Mouse (Mus musculus): Measurements from ENCODE around the gene Gpr88. TPM values are rescaled to one million over a fixed set of nuclear protein-coding genes. Genes with fewer than 3 reads are reported as not detected.
A peak's percentile ranks its signal among the peaks of the same experiment; 100 is the strongest.

Gpr88 gene
- polyA plus RNA-seq, 1 experiment from 2014 or later, result 0.18 TPM

DNA sequence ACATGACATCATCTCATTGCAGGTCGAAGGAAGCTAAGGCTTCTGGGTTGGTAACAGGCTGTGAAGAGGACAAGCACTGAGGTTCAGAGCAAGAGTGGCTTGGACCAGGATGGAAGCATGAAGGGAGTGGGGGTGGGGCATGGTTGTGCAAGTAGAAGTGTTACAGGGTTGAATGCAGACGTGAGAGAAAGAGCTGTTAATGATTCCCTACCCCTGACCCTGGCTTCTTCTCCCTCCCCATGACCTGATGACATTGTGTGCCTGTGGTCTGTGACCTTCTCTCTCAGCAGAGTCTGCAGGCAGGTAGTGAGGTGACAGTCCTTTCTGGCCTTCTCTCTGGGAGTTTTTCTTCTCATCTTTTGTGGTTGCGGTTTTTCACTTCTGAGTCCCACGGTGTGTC is 16.4 kb downstream of the Gpr88 start:
- Histone ChIP-seq H3K27me3 (ENCODE audit: insufficient read depth, low read length) (no peaks in the 10 kb centered on the region), H3K27ac (ENCODE audit: low read depth) (peak overlapping the region; percentile 67), H3K4me2 (ENCODE audit: low read depth, low read length) (no peak overlapping the region), H3K4me1 (ENCODE audit: insufficient read depth) (no peaks in the 10 kb centered on the region; the same call in 1 of the 2 replicates), H3K9ac (replicated peaks) (no peak overlapping the region), H3K9me3 (ENCODE audit: low read length) (no peaks in the 10 kb centered on the region), H3K36me3 (replicated peaks; ENCODE audit: insufficient read depth, low read length) (no peaks in the 10 kb centered on the region), H3K4me3 (ENCODE audit: low read depth, low read length) (no peak overlapping the region)
- WGBS (ENCODE audit: insufficient replicate concordance), result 57% methylated on average over 4 of the region's 4 CpGs
- peak; percentile 98 for ATAC-seq
- no peak for TF ChIP-seq CTCF (IDR thresholded peaks at IDR 0.05; ENCODE audit: low read depth)
- no peak for TF ChIP-seq EP300 (IDR thresholded peaks at IDR 0.05; ENCODE audit: low read depth)
- peak; percentile 74 for DNase-seq

- DNase-seq (no peak), ATAC-seq (no peak)
- Histone ChIP-seq H3K4me1 (ENCODE audit: insufficient read depth) (no peaks in the 10 kb centered on the region; the same call in 1 of the 2 replicates), H3K27me3 (ENCODE audit: insufficient read depth, low read length) (no peaks in the 10 kb centered on the region), H3K27ac (ENCODE audit: low read depth) (no peak overlapping the region), H3K9ac (replicated peaks) (no peak overlapping the region), H3K4me2 (ENCODE audit: low read depth, low read length) (no peak overlapping the region), H3K36me3 (replicated peaks; ENCODE audit: insufficient read depth, low read length) (no peaks in the 10 kb centered on the region), H3K9me3 (ENCODE audit: low read length) (no peaks in the 10 kb centered on the region), H3K4me3 (ENCODE audit: low read depth, low read length) (no peak overlapping the region)
- WGBS (ENCODE audit: insufficient replicate concordance), result 84% methylated on average over 3 of the region's 3 CpGs
- TF ChIP-seq CTCF (IDR thresholded peaks at IDR 0.05; ENCODE audit: low read depth), result no peak
- no peak for TF ChIP-seq EP300 (IDR thresholded peaks at IDR 0.05; ENCODE audit: low read depth)
Measured at GRCm38 (mm10) chr3:116233515-116233914, 19.8 kb downstream of the Gpr88 start.

- DNase-seq, result no peak
- Histone ChIP-seq H3K4me1 (ENCODE audit: insufficient read depth) (no peaks in the 10 kb centered on the region; the same call in 1 of the 2 replicates), H3K9me3 (ENCODE audit: low read length) (no peaks in the 10 kb centered on the region), H3K9ac (replicated peaks) (no peak overlapping the region), H3K4me2 (ENCODE audit: low read depth, low read length) (no peak overlapping the region), H3K4me3 (ENCODE audit: low read depth, low read length) (no peak overlapping the region), H3K27me3 (ENCODE audit: insufficient read depth, low read length) (no peaks in the 10 kb centered on the region), H3K36me3 (replicated peaks; ENCODE audit: insufficient read depth, low read length) (no peaks in the 10 kb centered on the region), H3K27ac (ENCODE audit: low read depth) (no peak overlapping the region)
- 82% methylated on average over 5 of the region's 5 CpGs for WGBS (ENCODE audit: insufficient replicate concordance)
- no peak for ATAC-seq
- TF ChIP-seq CTCF (IDR thresholded peaks at IDR 0.05; ENCODE audit: low read depth) (no peak), EP300 (IDR thresholded peaks at IDR 0.05; ENCODE audit: low read depth) (no peak)
Measured at GRCm38 (mm10) chr3:116232763-116233162, 20.5 kb downstream of the Gpr88 start.

GRCm38 (mm10) chr3:116229336-116229735 is 24.0 kb downstream of the Gpr88 start:
- no peak overlapping the region for H3K4me3 ChIP-seq (ENCODE audit: low read depth, low read length)
- 73% methylated on average over 4 of the region's 4 CpGs for WGBS (ENCODE audit: insufficient replicate concordance)
- no peak overlapping the region for H3K9ac ChIP-seq (replicated peaks)
- no peak overlapping the region for H3K27ac ChIP-seq (ENCODE audit: low read depth)
- no peak for TF ChIP-seq CTCF (IDR thresholded peaks at IDR 0.05; ENCODE audit: low read depth)
- TF ChIP-seq EP300 (IDR thresholded peaks at IDR 0.05; ENCODE audit: low read depth), result no peak
- H3K9me3 ChIP-seq (ENCODE audit: low read length), result no peaks in the 10 kb centered on the region
- DNase-seq, result no peak
- no peaks in the 10 kb centered on the region for H3K4me1 ChIP-seq (ENCODE audit: insufficient read depth)
- H3K36me3 ChIP-seq (replicated peaks; ENCODE audit: insufficient read depth, low read length), result no peaks in the 10 kb centered on the region
- H3K4me2 ChIP-seq (ENCODE audit: low read depth, low read length), result no peak overlapping the region
- no peak for ATAC-seq
- H3K27me3 ChIP-seq (ENCODE audit: insufficient read depth, low read length), result no peaks in the 10 kb centered on the region

DNA sequence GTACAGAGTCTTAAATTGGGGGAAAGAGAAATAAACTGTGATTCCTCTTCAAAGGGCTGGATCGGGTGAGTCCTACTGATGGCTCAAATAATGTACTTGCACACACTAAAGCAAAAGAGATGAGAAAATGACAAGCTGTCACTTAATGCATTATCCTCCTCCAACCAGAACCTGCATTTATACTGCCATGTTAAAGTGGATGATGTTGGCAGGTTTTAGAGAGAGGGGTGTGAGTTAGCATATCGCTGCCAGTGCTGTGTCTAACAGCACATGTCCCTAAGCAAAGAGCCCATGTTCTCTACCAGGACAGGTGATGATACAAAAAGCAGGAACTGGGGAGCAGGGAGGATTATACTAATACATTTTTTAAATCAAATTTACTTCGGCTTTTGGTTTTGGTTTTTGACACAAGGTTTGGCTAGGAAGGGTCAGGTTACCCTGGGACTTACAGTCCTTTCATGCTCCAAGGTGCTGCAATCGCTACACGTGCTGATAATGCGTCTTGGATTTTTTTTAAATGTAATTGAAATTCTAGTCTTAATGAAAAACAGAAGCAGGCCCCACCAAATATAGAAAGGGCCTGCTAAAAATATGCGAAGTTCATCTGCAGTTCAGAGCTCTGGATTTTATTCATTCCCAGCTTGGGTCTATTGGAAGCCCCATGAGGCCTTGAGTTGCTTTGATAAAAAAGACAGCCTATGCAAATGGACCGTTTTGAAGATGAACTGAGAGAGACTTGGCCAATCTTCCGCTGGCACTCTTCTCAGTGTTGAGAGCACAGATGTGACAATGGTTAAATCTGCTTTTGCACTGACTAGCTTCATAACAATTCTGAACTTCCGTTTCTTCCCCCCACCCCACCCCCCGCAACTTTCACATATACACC is 24.7 kb downstream of the Gpr88 start:
- no peak overlapping the region for H3K27ac ChIP-seq (ENCODE audit: low read depth)
- no peak overlapping the region for H3K4me3 ChIP-seq (ENCODE audit: low read depth, low read length)
- no peak overlapping the region for H3K4me2 ChIP-seq (ENCODE audit: low read depth, low read length)
- no peak overlapping the region for H3K9ac ChIP-seq (replicated peaks)
- no peak for ATAC-seq
- H3K4me1 ChIP-seq (ENCODE audit: insufficient read depth), result no peaks in the 10 kb centered on the region
- no peaks in the 10 kb centered on the region for H3K36me3 ChIP-seq (replicated peaks; ENCODE audit: insufficient read depth, low read length)
- no peaks in the 10 kb centered on the region for H3K9me3 ChIP-seq (ENCODE audit: low read length)
- H3K27me3 ChIP-seq (ENCODE audit: insufficient read depth, low read length), result no peaks in the 10 kb centered on the region
- no peak for TF ChIP-seq EP300 (IDR thresholded peaks at IDR 0.05; ENCODE audit: low read depth)
- no peak for TF ChIP-seq CTCF (IDR thresholded peaks at IDR 0.05; ENCODE audit: low read depth)
- 70% methylated on average over 11 of the region's 11 CpGs for WGBS (ENCODE audit: insufficient replicate concordance)
- DNase-seq, result no peak

GRCm38 (mm10) chr3:116227383-116227782 is 25.9 kb downstream of the Gpr88 start:
- Histone ChIP-seq H3K27me3 (ENCODE audit: insufficient read depth, low read length) (no peaks in the 10 kb centered on the region), H3K36me3 (replicated peaks; ENCODE audit: insufficient read depth, low read length) (no peaks in the 10 kb centered on the region), H3K9ac (replicated peaks) (no peak overlapping the region), H3K4me3 (ENCODE audit: low read depth, low read length) (no peak overlapping the region), H3K9me3 (ENCODE audit: low read length) (no peaks in the 10 kb centered on the region), H3K4me2 (ENCODE audit: low read depth, low read length) (no peak overlapping the region), H3K27ac (ENCODE audit: low read depth) (no peak overlapping the region), H3K4me1 (ENCODE audit: insufficient read depth) (no peaks in the 10 kb centered on the region)
- TF ChIP-seq EP300 (IDR thresholded peaks at IDR 0.05; ENCODE audit: low read depth) (no peak), CTCF (IDR thresholded peaks at IDR 0.05; ENCODE audit: low read depth) (no peak)
- 72% methylated on average over 5 of the region's 5 CpGs for WGBS (ENCODE audit: insufficient replicate concordance)
- DNase-seq (no peak), ATAC-seq (no peak)
